Mouse (Mus musculus) urinary bladder, postnatal 25 days (tissue): ENCODE measurements around the gene Vps33b.
A peak's percentile ranks its signal among the peaks of the same experiment; 100 is the strongest.

Experiments
- DNase-seq: peaks from one replicate; pipeline ENCODE4 v3.0.0; 2022; ENCODE audit warnings: low spot score

Vps33b gene

DNA sequence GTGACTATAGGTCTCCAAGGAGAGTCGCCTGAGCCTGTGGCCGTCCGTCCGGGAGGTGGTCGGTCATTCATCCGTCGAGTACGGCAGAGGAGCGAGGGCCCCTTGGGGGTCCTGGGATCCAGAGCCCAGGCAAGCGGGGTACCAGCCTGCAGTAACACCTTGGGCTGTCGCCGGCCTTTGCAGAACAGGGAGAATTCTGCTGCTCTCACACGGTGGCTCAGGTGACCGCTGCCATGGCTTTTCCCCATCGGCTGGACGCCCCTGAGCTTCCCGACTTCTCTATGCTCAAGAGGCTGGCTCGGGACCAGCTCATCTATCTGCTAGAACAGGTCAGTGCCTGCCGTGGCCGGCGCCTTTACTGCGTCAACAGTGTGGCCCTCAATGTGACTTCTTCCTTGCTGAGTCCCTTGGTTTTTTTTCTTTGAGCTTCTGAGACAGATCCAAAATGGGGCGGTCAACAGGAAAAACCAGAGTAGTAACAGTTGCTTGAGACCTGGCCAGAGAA lies 354 bp downstream of the Vps33b start:
- DNase-seq: no peak

DNA sequence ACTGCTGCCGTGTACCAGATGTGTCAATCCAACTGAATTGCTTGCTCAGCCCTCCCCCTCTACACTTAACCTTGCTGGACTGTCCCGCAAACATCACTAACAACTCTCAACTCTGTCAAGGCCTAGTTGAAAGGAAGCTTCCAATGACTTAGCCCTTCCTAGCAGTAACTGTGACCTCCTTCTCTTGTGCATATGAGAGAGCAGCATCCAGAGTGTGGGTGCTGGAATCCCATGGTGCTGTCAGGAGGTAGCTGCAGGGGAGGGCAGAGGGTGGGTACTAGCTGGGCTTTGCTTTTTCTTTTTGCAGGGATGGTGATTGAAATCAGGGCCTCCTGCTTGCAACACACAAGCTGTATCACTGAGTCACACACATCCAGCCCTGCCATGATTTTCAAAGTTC lies 4.0 kb downstream of the Vps33b start:
- DNase-seq: no peak

DNA sequence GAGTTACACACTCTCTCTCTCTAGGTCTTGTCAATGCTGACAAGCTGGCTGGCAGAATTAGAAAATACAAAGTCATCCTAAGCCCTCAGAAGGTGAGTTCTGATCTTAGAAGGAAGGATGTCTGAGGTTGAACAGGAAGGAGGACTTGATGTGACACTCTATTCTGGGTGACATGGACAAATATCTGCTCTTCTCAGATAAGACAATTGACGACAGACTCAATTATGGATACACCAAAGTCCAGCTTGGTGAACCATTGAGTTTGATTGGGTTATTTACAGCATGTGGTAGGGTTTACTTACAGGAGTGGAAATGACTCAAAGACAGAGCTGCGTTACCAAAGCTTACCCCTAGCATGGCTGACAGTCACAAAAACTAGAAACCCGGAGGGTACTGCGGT lies 6.9 kb downstream of the Vps33b start:
- DNase-seq: no peak

DNA sequence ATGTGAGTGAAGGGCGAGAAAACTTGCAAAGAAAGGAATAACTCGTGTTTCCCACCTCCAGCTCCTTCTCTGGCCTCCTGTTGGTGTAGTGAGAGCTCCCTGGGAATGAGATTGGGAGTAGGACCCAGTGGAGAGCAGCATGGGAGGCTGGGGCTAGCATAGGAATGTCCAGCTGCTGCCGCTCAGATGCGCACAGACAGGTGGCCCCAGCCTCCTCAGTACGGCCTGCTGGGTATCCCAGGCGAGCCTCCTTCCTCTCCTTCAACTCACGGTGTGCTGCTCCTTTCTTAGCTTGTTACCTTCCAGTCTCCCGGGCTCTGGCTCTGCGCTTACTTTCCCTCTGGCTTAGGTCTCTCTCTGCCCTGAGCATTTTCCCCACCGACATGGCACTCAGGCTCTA lies 10.6 kb downstream of the Vps33b start:
- DNase-seq: no peak

DNA sequence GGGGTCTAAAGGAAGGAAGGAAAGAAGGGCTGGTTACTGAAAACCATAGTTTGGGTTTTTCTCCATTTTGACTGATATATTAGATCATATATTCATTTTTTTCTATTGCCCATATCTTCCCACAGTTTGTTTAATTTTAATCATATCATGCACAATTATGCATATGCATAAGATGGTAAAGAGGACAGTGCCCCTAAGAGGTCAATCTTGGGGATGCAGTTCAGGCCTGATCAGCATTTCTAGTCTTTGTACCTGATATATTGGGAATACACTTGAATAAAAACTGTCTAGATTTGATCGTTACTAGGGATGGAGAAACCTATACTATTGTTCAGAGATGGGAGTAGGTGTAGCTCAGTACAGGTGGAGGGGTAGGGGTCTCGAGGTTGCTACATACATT lies 11.5 kb downstream of the Vps33b start:
- DNase-seq: no peak

DNA sequence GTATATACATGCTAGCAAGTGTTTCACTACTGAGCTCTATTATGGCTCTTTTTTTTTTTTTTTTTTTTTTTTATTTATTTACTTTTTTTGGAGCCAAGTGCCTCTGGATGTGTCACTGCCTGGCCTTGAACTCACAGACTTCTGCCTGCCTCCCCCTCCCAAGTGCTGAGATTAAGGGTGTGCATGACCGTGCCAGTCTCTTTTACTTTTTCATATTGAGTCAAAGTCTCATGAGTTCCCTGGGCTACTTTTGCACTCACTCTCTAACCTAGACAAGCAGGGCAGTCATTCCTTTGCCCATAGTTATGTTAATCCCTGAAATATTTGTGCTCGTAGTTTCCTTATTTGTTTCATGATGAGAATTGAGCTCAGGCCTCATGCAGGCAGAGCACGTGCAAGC lies 12.2 kb downstream of the Vps33b start:
- no peak for DNase-seq

DNA sequence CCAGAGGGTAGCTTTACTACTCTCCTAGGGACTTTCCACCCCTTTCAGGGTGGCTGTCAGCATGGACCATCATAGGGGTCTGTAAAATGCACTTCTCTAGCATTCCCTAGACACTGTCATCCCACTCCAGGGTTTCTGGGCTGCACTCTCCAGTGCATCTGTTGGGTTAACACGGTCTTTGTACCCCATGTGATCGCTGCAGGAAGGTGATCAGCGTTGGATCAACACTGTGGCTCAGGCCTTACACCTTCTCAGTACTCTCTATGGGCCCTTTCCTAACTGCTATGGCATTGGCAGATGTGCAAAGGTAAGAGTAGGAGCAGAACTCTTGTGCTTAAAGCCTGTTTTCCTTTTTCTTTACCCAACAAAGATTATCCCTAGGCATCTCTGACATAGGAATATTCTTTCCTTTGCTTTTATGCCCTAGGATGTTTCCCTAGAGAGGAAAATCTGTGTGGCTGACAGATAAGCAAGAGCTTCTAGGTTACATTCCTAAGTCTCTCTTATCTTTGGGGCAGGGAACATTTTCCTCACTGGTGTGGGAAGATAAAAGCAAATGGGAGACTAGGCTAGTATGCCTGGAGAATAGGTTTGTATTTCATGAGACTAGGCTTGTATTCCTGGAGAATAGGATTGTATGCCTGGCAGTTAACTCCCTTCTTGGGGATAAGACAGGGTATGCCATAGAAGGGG lies 13.9 kb downstream of the Vps33b start:
- DNase-seq: no peak

DNA sequence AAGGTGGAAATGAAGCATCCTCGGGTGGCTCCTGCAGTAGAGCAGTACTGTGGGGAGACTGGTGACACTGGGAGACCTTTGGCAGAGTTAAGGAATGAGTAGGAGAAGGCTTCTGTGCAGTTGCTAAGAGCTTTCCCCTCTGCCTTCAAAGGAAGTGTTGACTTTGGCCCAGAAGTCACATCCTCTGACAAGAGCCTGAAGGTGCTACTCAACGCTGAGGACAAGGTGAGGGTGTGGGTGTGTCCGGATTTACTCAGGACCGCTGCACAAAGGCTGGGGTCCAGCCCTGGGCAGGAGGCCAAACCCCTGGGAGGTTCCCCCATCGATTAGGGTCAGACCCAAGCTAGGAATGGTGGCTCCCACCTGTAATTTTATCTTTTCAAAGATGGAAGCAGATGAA lies 14.9 kb downstream of the Vps33b start:
- no peak for DNase-seq

DNA sequence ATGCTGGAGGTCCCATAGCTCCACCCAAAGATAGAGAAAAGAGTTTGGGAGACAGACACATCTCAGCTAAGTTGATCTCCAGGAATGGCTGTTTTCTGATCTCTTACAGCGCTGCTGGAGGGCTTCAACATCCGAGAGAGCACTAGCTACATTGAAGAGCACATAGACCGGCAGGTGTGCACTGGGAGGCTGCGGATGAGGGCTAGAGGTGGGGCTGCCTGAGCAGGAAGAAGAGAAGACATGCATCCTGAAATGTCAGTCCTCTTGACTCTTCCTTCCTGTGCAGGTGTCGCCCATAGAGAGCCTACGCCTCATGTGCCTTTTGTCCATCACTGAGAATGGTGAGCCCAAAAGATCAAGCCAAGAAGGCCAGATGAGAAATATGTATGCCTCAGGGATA lies 16.3 kb downstream of the Vps33b start:
- DNase-seq: no peak

DNA sequence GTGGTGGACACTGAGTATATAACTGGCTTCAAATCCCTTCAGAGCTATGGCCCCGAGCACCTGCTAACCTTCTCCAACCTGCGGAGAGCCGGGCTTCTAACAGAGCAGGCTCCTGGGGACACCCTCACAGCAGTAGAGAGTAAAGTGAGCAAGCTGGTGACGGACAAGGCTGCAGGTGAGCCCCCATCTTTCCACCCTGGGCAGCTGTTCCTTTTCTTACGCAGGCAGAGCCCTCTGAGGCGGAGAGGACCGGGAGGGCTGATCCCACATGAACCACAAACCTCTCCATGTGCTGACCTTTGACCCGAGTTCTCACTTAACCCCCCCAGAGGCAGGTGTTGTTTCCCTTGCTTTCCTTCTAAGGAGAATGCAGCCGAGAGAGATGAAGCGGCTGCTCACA lies 18.3 kb downstream of the Vps33b start:
- no peak for DNase-seq

DNA sequence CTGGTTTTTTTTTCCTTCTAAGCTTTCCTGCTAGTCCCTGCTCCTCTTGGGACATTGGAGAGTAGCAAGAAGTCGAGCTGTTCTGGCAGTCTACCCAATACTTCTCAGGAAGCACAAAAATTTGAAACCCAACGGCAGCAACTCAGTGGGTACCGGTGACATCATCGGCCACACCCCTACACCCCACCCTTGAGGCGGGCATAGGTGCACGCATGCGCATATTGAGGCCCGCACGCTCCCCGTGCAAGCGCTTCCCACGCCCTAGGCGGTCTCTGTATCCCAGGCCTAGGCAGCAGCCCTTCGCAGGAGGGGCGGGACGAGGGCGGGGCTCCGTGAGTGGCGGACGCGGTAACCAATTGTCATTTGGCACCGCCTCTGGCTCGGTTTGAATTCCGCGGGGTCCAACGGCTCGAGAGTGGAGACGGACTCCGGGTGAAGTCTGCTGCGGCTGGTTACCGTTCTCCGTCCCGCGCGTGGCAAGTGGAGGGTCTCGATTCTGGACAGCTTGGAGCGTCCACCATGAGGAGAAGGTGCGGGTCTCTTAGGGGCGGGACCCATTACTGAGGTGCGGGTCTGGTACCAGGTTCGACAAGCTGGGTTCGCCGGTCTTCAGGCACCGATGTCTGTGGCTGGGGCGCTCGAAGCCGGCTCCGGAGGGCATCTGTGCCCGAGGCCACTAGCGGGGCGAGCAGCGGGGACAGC lies 24.8 kb downstream of the Vps33b start, which contains the start of gene Prc1:
Prc1 (plus strand) TSS at position 389 of the 702 bp plus-strand sequence.
- DNase-seq: peak; percentile 94

DNA sequence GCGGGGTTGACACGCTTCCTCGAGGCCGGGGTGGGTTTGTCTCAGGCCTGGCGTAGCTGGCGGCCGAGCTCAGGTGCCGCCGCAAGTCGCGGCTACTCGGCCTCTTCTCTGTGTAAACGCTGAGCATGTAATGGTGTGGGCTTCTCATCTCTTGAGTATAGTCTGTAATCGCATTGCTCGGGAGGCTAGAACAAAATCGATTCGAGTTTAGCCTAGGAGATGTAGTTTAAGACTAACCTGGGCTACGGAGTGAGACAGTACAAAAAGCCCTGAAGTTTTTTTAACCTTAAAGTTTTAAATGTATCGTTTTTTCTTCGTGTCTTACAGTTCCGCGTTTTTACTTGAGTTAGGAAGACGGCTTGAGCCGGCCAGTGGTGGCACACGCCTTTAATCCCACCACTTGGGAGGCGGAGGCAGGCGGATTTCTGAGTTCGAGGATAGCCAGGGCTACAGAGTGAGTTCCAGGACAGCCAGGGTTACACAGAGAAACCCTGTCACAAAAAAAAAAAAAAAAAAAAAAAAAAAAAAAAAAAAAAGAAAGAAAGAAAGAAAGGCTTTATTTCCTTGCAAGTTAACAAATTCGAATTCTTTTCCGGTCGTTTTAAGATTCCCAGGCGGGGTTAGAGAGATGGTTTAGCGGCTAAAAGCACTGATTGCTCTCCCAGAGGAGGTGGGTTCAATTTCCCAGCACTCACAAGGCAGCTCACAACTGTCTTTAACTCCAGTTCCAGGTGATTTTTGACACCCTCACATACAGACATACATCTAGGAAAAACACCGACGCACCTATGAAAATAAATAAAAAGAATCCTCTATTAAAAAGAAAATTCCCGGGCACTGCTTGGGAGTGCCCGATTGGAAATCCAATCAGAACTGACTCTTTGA lies 25.6 kb downstream of the Vps33b start:
- no peak for DNase-seq

DNA sequence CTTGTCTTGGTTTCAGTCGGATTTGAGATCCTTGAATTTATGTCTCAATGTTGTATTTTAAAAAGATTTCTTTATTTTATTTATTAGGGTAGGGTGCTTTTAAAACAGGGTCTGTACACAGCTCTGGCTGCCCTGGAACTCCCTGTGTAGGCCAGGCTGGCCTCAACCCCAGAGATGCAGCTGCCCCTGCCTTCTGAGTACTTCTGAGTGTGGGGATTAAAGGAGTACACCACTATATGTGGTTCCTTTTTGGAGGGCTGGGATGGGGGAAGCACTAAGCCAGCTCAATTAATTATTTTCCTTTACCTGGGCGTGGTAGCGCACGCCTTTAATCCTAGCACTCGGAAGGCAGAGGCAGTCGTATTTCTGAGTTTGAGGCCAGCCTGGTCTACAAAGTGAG lies 27.0 kb downstream of the Vps33b start:
- DNase-seq: no peak

DNA sequence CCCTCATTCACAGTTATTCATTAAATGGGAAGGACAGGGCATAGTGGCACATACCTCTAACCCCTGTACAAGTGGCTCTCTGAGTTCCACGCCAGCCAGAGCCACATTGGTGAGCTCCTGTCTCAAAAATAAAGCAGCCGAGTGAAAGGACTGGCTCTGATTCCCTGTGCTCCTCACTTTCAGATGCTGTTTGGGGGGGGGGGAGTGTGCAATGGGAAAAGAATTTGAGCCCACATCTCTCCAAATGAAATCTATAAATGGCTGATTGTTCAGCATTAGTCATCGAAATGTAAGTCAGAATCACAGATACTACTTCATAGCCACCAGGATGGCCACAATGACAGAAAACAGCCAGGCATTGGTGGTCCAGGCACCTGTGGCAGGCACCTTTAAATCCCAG lies 27.6 kb downstream of the Vps33b start:
- DNase-seq: no peak

DNA sequence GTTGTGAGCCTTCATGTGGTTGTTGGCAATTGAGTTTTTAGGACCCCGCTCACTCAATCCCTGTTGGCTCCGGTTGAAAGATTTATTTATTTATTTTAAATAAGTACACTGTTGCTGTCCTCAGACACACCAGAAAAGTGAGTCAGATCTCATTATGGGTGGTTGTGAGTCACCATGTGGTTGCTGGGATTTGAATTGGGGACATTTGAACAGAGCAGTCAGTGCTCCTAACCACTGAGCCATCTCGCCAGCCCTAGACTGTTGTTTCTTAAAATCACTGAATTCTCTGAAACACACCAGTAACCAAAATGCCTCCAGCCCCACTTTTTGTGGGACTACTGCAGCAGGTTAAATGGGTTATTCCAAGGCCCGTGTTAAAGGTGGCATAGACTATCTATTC lies 29.3 kb downstream of the Vps33b start:
- DNase-seq: no peak

DNA sequence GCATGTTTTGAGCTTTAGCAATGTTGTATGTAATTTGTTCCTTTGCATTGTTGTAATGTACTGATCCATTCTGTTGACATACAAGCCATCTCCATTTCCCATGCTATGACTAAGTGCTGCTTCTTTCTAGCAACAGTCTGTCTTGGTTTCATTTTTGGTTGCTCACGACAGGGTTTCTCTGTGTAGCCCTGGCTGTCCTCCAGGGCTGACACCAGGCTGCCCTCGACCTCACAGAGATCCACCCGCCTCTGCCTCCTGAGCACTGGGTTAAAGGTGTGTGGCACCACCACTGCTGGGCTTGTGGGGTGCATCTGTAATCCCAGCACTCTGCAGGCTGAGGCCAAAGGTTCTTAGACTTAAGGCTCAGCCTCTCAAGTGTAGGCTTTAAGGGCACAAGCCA lies 30.1 kb downstream of the Vps33b start:
- no peak for DNase-seq

DNA sequence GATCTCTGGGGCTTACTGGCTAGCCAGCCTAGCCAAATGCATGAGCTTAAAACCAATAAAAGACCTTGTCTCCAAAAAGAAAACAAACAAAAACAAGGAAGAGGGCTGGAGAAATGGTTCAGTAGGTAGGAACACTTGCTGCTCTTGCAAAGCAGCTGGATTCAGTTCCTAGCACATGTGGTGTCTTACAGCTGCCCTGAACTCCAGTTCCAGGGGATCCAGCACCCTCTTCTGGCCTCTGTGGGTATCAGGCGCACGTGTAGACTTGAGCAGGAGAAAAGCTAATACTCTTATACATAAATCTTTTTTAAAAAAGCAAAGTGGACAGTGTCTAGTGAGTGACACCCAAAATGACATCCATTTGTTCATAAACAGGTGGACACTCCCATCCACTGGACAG lies 32.1 kb downstream of the Vps33b start:
- no peak for DNase-seq

DNA sequence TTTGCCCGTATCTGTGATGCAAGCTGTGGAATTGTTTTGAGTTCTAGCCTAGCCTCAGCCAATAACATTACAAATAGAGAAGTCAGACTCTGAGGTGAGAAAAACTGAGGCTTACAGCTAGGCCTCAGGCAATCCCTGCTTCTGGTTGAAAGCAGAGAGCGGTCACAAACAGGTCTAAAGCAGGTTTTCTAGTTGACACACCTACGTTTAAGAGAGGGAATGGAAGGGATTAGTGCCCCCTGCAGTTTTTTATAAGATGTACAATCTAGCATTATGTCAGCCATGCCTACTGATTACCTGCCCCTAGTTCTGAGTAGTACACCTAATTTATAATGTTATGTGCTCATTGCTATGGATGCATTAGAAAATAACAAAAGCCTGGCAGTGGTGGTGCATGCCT lies 38.3 kb downstream of the Vps33b start:
- no peak for DNase-seq

DNA sequence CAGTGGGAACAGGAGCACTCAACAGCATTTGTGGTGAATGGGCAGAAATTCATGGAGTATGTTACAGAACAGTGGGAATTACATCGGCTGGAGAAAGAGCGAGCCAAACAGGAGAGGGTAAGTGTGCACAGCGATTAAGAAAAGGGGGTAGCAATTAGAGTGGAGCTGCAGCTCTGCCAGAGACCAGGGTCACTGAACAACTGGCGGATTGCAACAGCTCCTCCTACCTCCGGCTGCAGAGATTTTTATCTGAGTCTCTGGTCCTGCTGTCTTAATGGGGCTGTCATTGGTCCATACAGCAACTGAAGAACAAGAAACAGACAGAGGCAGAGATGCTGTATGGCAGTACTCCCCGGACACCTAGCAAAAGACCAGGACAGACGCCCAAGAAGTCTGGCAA lies 41.3 kb downstream of the Vps33b start:
- DNase-seq: no peak

DNA sequence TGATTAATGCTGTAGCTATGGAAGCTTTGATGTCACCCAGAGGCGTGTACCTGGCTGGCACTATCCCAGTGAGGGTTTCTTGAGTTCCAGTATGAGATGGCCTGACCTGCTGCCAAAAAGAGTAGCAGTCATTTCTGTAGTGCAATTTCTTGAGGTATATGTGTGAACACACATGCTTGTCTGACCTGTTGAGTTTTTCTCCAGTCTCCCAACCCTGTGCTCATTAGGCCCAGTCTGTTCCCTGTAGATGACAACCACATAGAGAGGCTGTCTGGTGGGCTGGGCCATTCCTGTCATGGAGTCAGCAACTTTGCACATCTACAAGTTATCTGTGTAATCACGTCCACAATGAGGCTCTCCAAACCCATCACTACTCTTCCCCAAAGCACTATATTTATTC lies 46.3 kb downstream of the Vps33b start:
- DNase-seq: no peak

DNA sequence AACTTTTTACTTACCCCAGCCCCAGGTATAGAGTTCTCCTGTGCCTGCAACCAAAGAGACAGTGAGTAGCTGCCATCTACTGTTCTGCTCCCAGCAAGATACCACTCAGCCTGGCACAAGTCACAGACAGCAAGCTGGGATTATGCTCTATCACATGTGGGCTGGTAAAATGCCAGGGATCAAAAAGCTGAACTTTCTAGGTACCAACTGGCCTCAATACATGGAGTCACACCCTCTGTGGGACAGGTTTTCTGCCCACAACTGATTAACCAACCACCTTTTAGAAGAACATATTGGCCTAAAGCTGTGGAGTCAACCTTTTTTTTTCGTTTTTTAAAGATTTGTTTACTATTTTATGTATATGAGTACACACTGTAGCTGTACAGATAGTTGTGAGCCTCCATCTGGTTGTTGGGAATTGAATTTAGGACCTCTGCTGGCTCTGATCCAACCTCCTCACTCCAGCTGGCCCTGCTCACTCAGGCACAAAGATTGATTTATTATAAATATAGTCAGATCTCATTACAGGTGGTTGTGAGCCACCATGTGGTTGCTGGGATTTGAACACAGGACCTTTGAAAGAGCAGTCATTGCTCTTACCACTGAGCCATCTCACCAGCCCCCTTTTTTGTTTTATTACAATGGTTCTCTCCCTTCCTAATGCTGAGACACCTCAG lies 48.1 kb downstream of the Vps33b start:
- DNase-seq: no peak

DNA sequence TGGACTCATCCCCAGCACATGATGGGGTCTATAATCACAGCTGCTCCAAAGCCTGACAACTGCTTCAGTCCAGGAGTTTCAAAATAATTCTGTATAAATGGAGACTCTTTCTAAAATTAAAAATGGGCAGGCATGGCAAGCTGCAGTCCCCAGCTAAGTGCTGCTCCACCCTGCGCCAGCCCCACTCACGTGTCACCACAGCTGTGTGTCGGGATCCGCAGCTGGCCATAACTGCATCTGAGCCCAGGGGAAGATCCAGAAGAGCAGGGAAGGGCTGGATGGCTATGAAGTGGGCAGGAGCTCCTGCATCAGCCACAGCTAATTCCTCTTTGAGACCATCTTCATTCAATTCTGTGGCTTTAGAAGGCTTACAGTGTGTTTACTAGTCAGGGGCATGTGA lies 49.2 kb downstream of the Vps33b start:
- no peak for DNase-seq
